Mouse (Mus musculus) intestine, embryonic 15.5 days (tissue): ENCODE results near the gene Anks1b. TPM values are rescaled to one million over a fixed set of nuclear protein-coding genes. Genes with fewer than 3 reads are reported as not detected.

Experiments used
- ATAC-seq: fragments of 200-750 bp; cut with Nextera tagmentation; 2 replicates; pipeline ENCODE4 v1.8.0; 2017; ENCODE audit warnings: moderate TSS enrichment, moderate library complexity
- H3K27ac ChIP-seq: fragments of 300-500 bp; sonication (generic); 2 replicates; pipeline ENCODE4 v1.5.1; 2015; ENCODE audit warnings: mild to moderate bottlenecking, inconsistent platforms
- H3K27me3 ChIP-seq: fragments of 300-500 bp; sonication (generic); replicated peaks from 2 replicates; pipeline ENCODE4 v1.6.1; 2015; ENCODE audit warnings: inconsistent platforms
- H3K36me3 ChIP-seq: fragments of 300-500 bp; sonication (generic); 2 replicates; pipeline ENCODE4 v1.6.1; 2015; ENCODE audit warnings: inconsistent platforms
- H3K4me1 ChIP-seq: fragments of 300-500 bp; sonication (generic); replicated peaks from 2 replicates; pipeline ENCODE4 v1.6.1; 2015; ENCODE audit warnings: inconsistent platforms
- H3K4me2 ChIP-seq: fragments of 300-500 bp; sonication (generic); replicated peaks from 2 replicates; pipeline ENCODE4 v1.6.1; 2015; ENCODE audit warnings: mild to moderate bottlenecking, inconsistent platforms
- H3K4me3 ChIP-seq: fragments of 300-500 bp; sonication (generic); replicated peaks from 2 replicates; pipeline ENCODE4 v1.5.1; 2015; ENCODE audit warnings: inconsistent platforms
- H3K9ac ChIP-seq: fragments of 300-500 bp; sonication (generic); 2 replicates; pipeline ENCODE4 v1.6.1; 2015; ENCODE audit warnings: inconsistent platforms
- H3K9me3 ChIP-seq: fragments of 300-500 bp; sonication (generic); 2 replicates; pipeline ENCODE4 v1.6.1; 2016; ENCODE audit warnings: inconsistent platforms
- WGBS: fragments of 180-500 bp; shearing (Covaris S2); methylation state at CpG from one replicate; pipeline ENCODE4 v1.1.7; 2015; 5-methylcytosine and 5-hydroxymethylcytosine counted together
- polyA plus RNA-seq: library from polyadenylated mRNA; unstranded; fragments of >200 nt; fragmentation: Nextera tagmentation; extraction: Ambion mirVana; gene quantifications from 2 replicates; pipeline ENCODE4 v1.2.1, GENCODE M21; 2015

Anks1b gene
- polyA plus RNA-seq, 1 experiment from 2014 or later: 0.85 TPM

- Histone ChIP-seq H3K27ac (no peak overlapping the region), H3K4me1 (no peaks in the 10 kb centered on the region), H3K36me3 (peaks cover 7% of the 10 kb centered on the region; the same call in 1 of the 2 replicates), H3K9ac (no peak overlapping the region), H3K4me2 (no peak overlapping the region), H3K27me3 (no peaks in the 10 kb centered on the region), H3K9me3 (no peaks in the 10 kb centered on the region), H3K4me3 (no peak overlapping the region)
- 84% methylated on average over 6 of the region's 6 CpGs for WGBS
- no peak for ATAC-seq
Measured at GRCm38 (mm10) chr10:90992237-90992636, 1118.9 kb downstream of the Anks1b start.

- no peaks in the 10 kb centered on the region for H3K9me3 ChIP-seq
- 82% methylated on average over 5 of the region's 5 CpGs for WGBS
- no peak overlapping the region for H3K27ac ChIP-seq
- H3K9ac ChIP-seq: no peak overlapping the region
- no peaks in the 10 kb centered on the region for H3K4me1 ChIP-seq
- H3K27me3 ChIP-seq: no peaks in the 10 kb centered on the region
- H3K4me2 ChIP-seq: no peak overlapping the region
- peaks cover 7% of the 10 kb centered on the region; the same call in 1 of the 2 replicates for H3K36me3 ChIP-seq
- ATAC-seq: no peak
- no peak overlapping the region for H3K4me3 ChIP-seq
Measured at GRCm38 (mm10) chr10:90993869-90994268, 1120.6 kb downstream of the Anks1b start.

GRCm38 (mm10) chr10:90999899-91000298 lies 1126.6 kb downstream of the Anks1b start:
- 84% methylated on average over 5 of the region's 5 CpGs for WGBS
- no peak for ATAC-seq
- Histone ChIP-seq H3K4me1 (no peaks in the 10 kb centered on the region), H3K9me3 (no peaks in the 10 kb centered on the region), H3K27ac (no peak overlapping the region), H3K27me3 (no peaks in the 10 kb centered on the region), H3K9ac (no peak overlapping the region), H3K4me3 (no peak overlapping the region), H3K4me2 (no peak overlapping the region), H3K36me3 (peaks cover 4% of the 10 kb centered on the region; the same call in 1 of the 2 replicates)

- Histone ChIP-seq H3K36me3 (no peaks in the 10 kb centered on the region), H3K4me3 (no peak overlapping the region), H3K9me3 (no peaks in the 10 kb centered on the region), H3K4me1 (no peaks in the 10 kb centered on the region), H3K4me2 (no peak overlapping the region), H3K9ac (no peak overlapping the region), H3K27me3 (no peaks in the 10 kb centered on the region), H3K27ac (no peak overlapping the region)
- ATAC-seq: no peak
- WGBS: 72% methylated on average over 13 of the region's 13 CpGs
Measured at GRCm38 (mm10) chr10:91001421-91001820, 1128.1 kb downstream of the Anks1b start.

- ATAC-seq: no peak
- H3K9ac ChIP-seq: no peak overlapping the region
- WGBS: 81% methylated on average over 12 of the region's 12 CpGs
Measured at GRCm38 (mm10) chr10:91005858-91006538, 1132.7 kb downstream of the Anks1b start.

More at GRCm38 (mm10) chr10:91005858-91006538, 1132.7 kb downstream of the Anks1b start:
- no peak overlapping the region for H3K27ac ChIP-seq
- no peaks in the 10 kb centered on the region for H3K9me3 ChIP-seq
- no peak overlapping the region for H3K4me3 ChIP-seq
- no peak overlapping the region for H3K4me2 ChIP-seq
- H3K27me3 ChIP-seq: no peaks in the 10 kb centered on the region
- H3K4me1 ChIP-seq: no peaks in the 10 kb centered on the region
- no peaks in the 10 kb centered on the region for H3K36me3 ChIP-seq

Other genes with a start within 250 kb of the Anks1b start
- gene Scyl2, start 187.2 kb upstream of the Anks1b start, polyA plus RNA-seq: 6.9 and 7.5 TPM in 2 replicates
- gene Actr6, start 141.2 kb upstream of the Anks1b start, polyA plus RNA-seq: 23.8 and 30.6 TPM in 2 replicates
- 21.0 and 22.9 TPM in 2 replicates for gene Uhrf1bp1l, start 128.5 kb upstream of the Anks1b start, polyA plus RNA-seq